Mouse (Mus musculus): ENCODE measurements around the gene March10.

GRCm38 (mm10) chr11:105402355-105402754 lies 54.2 kb downstream of the March10 start:
- TF ChIP-seq MYOD1 (IDR thresholded peaks at IDR 0.05; ENCODE audit: control insufficient read depth in 1 of 3, insufficient read length in 2 of 3, low read depth in 2 of 3) = no peak
- TF ChIP-seq POLR2A (IDR thresholded peaks at IDR 0.05; ENCODE audit: insufficient read length, low read depth) = no peak
- no peak for TF ChIP-seq REST (IDR thresholded peaks at IDR 0.05; ENCODE audit: insufficient read depth, insufficient read length)
- TF ChIP-seq MAX (IDR thresholded peaks at IDR 0.05; ENCODE audit: low read depth) = no peak
- TF ChIP-seq TCF12 (IDR thresholded peaks at IDR 0.05; ENCODE audit: insufficient read depth, poor library complexity, severe bottlenecking) = no peak
